Mouse (Mus musculus): ENCODE measurements around the gene Tmed2.

DNA sequence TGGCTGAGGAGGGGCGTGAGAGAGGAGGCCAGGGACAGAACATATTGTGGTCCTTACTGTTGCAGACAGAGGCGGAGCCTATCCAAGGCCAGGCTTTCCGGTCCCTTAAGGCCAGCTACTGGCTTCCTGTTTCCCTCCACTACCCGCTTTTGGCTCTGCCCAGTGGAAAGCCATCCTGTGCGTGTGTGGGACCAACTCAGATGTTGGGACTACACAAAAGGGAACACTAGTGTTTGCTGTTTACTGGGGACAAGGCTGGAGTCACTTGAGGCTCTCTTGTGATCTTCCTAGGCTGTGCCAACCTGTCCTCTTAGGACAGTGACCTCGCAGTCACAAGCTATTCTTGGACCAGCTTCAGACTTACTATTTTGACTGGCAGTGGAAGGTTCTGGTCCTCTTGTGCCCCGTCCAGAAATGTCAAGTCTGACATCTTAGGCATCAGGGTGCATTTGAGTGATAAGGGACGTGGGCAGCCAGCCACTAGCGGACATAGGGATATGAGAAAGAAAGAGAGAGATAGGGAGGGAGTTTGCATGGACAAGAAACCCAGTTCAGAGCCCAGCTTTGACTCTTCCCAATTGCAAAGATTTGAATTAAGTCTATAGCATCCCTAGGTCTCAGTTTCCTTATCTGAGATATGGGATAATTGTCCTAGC is 42.1 kb upstream of the Tmed2 start:
- TF ChIP-seq POLR2A (IDR thresholded peaks at IDR 0.05; ENCODE audit: borderline replicate concordance, extremely low read depth, insufficient read depth, insufficient read length, poor library complexity, severe bottlenecking) (no peak), CTCF (IDR thresholded peaks at IDR 0.05; ENCODE audit: borderline replicate concordance, extremely low read depth, insufficient read depth, insufficient read length) (no peak)

Measured in brain, embryonic 14.5 days (tissue).